Mouse (Mus musculus): Measurements from ENCODE around the gene Ccdc65.
"Not testable (repeated sequence)": the region's sequence is repeated elsewhere in the genome, so short reads cannot be mapped to it uniquely, and the experiment has no call there.

DNA sequence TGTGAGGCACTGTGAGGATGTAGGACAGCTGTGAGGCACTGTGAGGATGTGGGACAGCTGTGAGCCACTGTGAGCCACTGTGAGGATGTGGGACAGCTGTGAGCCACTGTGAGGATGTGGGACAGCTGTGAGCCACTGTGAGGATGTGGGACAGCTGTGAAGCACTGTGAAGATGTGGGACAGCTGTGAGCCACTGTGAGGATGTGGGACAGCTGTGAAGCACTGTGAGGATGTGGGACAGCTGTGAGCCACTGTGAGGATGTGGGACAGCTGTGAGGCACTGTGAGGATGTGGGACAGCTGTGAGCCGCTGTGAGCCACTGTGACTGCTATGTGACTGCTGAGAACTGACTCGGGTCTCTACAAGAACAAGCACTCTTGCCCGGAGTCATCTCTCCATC is 35.9 kb downstream of the Ccdc65 start:
- TF ChIP-seq CTCF (IDR thresholded peaks at IDR 0.05; ENCODE audit: low read depth, low read length); GATA2 (IDR thresholded peaks at IDR 0.05; ENCODE audit: borderline replicate concordance, low read depth, low read length); POLR2AphosphoS5 (IDR thresholded peaks at IDR 0.05; ENCODE audit: insufficient replicate concordance, low read depth, low read length): not testable (repeated sequence)

Measured in G1E (cell line).